Mouse (Mus musculus) forebrain, postnatal 0 days (tissue): ENCODE data around the gene Ly6g5b. TPM values are rescaled to one million over a fixed set of nuclear protein-coding genes. Genes with fewer than 3 reads are reported as not detected.

Experiments
- ATAC-seq: fragments of 200-750 bp; cut with Nextera tagmentation; 2 replicates; pipeline ENCODE4 v1.8.0; 2017; ENCODE audit warnings: mild to moderate bottlenecking, moderate library complexity
- DNase-seq: peaks from one replicate; pipeline ENCODE4 v3.0.0-alpha.2; 2015
- H3K27ac ChIP-seq: fragments of 300-500 bp; sonication (generic); 2 replicates; pipeline ENCODE4 v1.5.1; 2014; ENCODE audit warnings: low read depth, mild to moderate bottlenecking, antibody characterized with exemption, low read length, moderate library complexity, mixed read lengths
- H3K27me3 ChIP-seq: fragments of 300-500 bp; sonication (generic); 2 replicates; pipeline ENCODE4 v1.6.1; 2014; ENCODE audit warnings: mild to moderate bottlenecking, low read length, mixed read lengths; ENCODE audit not compliant: insufficient read depth
- H3K36me3 ChIP-seq: fragments of 300-500 bp; sonication (generic); 2 replicates; pipeline ENCODE4 v1.6.1; 2014; ENCODE audit warnings: mild to moderate bottlenecking, moderate library complexity; ENCODE audit not compliant: insufficient read depth
- H3K4me1 ChIP-seq: fragments of 300-500 bp; sonication (generic); 2 replicates; pipeline ENCODE4 v1.6.1; 2014; ENCODE audit warnings: antibody characterized with exemption; ENCODE audit not compliant: insufficient read depth
- H3K4me2 ChIP-seq: fragments of 300-500 bp; sonication (generic); 2 replicates; pipeline ENCODE4 v1.6.1; 2014; ENCODE audit warnings: low read depth, mild to moderate bottlenecking, moderate library complexity
- H3K4me3 ChIP-seq: fragments of 300-500 bp; sonication (generic); 2 replicates; pipeline ENCODE4 v1.5.1; 2014; ENCODE audit warnings: low read depth, low read length, mixed read lengths
- H3K9ac ChIP-seq: fragments of 300-500 bp; sonication (generic); 2 replicates; pipeline ENCODE4 v1.6.1; 2014; ENCODE audit warnings: mild to moderate bottlenecking
- H3K9me3 ChIP-seq: fragments of 300-500 bp; sonication (generic); 2 replicates; pipeline ENCODE4 v1.6.1; 2016; ENCODE audit warnings: low read length
- CTCF ChIP-seq: sonication (generic); IDR thresholded peaks from 2 replicates; pipeline ENCODE4 v1.5.1; 2016; ENCODE audit warnings: antibody characterized with exemption, control low read depth, low read depth
- WGBS: fragments of 180-500 bp; shearing (Covaris S2); extraction: QIAGEN DNeasy Blood & Tissue Kit; methylation state at CpG from one replicate; pipeline ENCODE4 v1.1.7; 2014; 5-methylcytosine and 5-hydroxymethylcytosine counted together
- polyA plus RNA-seq: library from polyadenylated mRNA; unstranded; fragments of >200 nt; fragmentation: Nextera tagmentation; extraction: Ambion mirVana; gene quantifications from 2 replicates; pipeline ENCODE4 v1.2.1, GENCODE M21; 2015
- total RNA-seq: library from RNA; depleted of rRNA; stranded (reverse); fragments of >200 nt; gene quantifications from 2 replicates; pipeline ENCODE4 v1.2.3, GENCODE M21; 2014

Gene Ly6g5b
- total and polyA plus RNA-seq, 2 experiments from 2014 or later, result 1.1 TPM

DNA sequence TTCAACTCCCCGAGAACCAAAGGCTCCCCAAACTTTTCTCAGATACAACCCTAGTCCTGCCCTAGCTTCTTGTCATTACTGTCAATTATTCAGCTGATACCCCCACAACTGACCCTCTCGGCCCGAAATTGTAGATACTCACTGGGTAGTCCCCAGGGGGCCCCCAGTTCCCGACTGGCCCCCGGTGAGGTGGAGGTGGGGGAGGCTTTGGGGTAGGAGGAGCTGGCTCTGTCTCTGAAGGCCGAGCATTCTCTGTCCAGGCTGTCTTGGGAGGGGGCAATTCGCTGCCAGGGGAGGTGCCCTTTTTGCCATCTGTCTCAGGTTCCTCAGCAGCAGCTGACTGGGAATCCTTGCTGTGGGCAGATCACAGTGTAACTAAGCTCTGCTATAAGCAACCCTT lies 44.4 kb upstream of the Ly6g5b start:
- ATAC-seq, result no peak
- Histone ChIP-seq H3K27ac (no peak overlapping the region), H3K36me3 (peaks cover 81% of the 10 kb centered on the region), H3K4me1 (peaks cover 10% of the 10 kb centered on the region), H3K4me3 (no peak overlapping the region), H3K27me3 (no peaks in the 10 kb centered on the region), H3K9me3 (no peaks in the 10 kb centered on the region), H3K9ac (no peak overlapping the region), H3K4me2 (no peak overlapping the region)
- WGBS, result 84% methylated on average over 7 of the region's 7 CpGs
- no peak for TF ChIP-seq CTCF
- DNase-seq, result no peak

- TF ChIP-seq CTCF, result no peak
- no peak overlapping the region for H3K9ac ChIP-seq
- H3K27ac ChIP-seq, result no peak overlapping the region
- 93% methylated on average over 16 of the region's 16 CpGs for WGBS
- H3K36me3 ChIP-seq, result peaks cover 87% of the 10 kb centered on the region
- no peaks in the 10 kb centered on the region for H3K9me3 ChIP-seq
- DNase-seq (no peak), ATAC-seq (no peak)
- H3K4me3 ChIP-seq, result no peak overlapping the region
- peaks cover 10% of the 10 kb centered on the region for H3K4me1 ChIP-seq
- no peaks in the 10 kb centered on the region for H3K27me3 ChIP-seq
- H3K4me2 ChIP-seq, result no peak overlapping the region
Observed at GRCm38 (mm10) chr17:35158850-35159593, 43.8 kb upstream of the Ly6g5b start.

GRCm38 (mm10) chr17:35157661-35158175 lies 42.5 kb upstream of the Ly6g5b start:
- Histone ChIP-seq H3K36me3 (peaks cover 98% of the 10 kb centered on the region), H3K9me3 (no peaks in the 10 kb centered on the region), H3K4me1 (peaks cover 7% of the 10 kb centered on the region), H3K27ac (no peak overlapping the region), H3K9ac (no peak overlapping the region), H3K4me2 (no peak overlapping the region), H3K4me3 (no peak overlapping the region), H3K27me3 (no peaks in the 10 kb centered on the region)
- 94% methylated on average over 8 of the region's 8 CpGs for WGBS
- DNase-seq, result no peak
- TF ChIP-seq CTCF, result no peak
- ATAC-seq, result no peak

DNA sequence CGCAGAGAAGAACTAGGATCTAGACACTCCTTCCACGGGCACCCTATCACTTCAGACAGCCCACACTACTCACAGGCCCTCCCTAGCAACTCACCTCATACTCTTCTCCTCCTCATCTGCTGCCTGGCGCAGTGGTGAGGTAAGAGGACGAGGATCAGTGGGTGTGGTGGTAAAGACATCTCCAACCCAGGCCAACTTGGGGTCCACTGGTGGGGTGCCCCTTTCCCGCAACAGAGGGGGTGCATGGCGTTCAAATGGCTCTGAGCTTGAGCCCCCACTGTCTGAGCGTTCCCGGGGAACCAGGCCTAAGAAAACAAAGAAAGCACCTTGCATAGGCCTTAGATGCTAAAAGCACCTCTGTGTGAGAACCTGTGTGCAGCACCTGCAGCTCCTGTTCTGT lies 42.0 kb upstream of the Ly6g5b start:
- Histone ChIP-seq H3K9ac (no peak overlapping the region), H3K4me1 (peaks cover 2% of the 10 kb centered on the region; the same call in 1 of the 2 replicates), H3K27ac (no peak overlapping the region), H3K4me2 (no peak overlapping the region), H3K27me3 (no peaks in the 10 kb centered on the region), H3K36me3 (peaks cover 100% of the 10 kb centered on the region), H3K9me3 (no peaks in the 10 kb centered on the region), H3K4me3 (no peak overlapping the region)
- DNase-seq (no peak), ATAC-seq (no peak)
- TF ChIP-seq CTCF, result no peak
- 94% methylated on average over 8 of the region's 8 CpGs for WGBS

- Histone ChIP-seq H3K27ac (no peak overlapping the region), H3K4me1 (no peaks in the 10 kb centered on the region), H3K9ac (no peak overlapping the region), H3K36me3 (peaks cover 100% of the 10 kb centered on the region), H3K4me2 (no peak overlapping the region), H3K9me3 (no peaks in the 10 kb centered on the region), H3K4me3 (no peak overlapping the region), H3K27me3 (no peaks in the 10 kb centered on the region)
- WGBS, result 89% methylated on average over 33 of the region's 33 CpGs
- no peak for DNase-seq
- no peak for ATAC-seq
- TF ChIP-seq CTCF, result no peak
Observed at GRCm38 (mm10) chr17:35156461-35157200, 41.4 kb upstream of the Ly6g5b start.

DNA sequence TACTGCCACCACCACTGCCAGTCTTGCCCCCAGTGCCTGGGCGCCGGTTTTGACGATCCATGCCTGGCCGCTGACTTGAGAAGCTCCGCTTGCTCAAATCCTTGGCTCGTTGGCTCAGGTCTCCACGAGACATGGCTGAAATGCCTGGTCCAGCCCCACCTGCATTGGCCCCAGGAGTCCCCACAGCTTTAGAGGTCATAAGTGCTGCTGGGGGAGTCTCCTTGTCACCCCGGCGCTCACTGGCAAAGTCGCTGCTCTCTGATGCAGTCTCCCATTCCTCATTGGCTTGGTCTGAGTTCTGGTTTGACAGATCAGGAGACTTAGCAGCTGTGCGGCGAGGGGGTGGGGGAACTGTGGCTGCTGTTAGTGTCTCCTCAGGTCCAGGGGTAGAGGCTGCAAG lies 40.2 kb upstream of the Ly6g5b start:
- H3K9ac ChIP-seq, result no peak overlapping the region
- no peak overlapping the region for H3K4me3 ChIP-seq
- H3K27me3 ChIP-seq, result no peaks in the 10 kb centered on the region
- 90% methylated on average over 12 of the region's 12 CpGs for WGBS
- no peak overlapping the region for H3K4me2 ChIP-seq
- H3K4me1 ChIP-seq, result no peaks in the 10 kb centered on the region
- DNase-seq (no peak), ATAC-seq (no peak)
- no peaks in the 10 kb centered on the region for H3K9me3 ChIP-seq
- H3K36me3 ChIP-seq, result peaks cover 98% of the 10 kb centered on the region
- H3K27ac ChIP-seq, result no peak overlapping the region
- no peak for TF ChIP-seq CTCF

DNA sequence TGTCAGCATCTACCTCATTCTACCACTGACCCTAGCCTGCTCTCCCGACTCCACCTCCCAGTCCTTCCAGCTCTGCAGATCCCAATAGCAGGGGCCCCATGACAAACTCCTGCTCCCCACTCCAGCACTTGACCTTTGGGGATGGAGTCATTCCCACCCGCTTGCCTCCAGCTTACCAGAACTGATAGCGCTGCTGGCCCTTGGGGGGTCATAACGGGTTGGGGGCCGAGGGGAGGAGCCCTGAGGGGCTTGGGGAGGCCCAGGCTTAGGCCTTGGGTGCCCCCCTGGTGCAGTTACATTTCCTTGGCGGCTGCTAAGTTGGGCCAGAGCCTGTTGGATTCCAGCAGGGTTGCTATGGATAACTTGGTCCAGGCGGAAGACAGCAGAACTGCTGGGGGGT lies 39.4 kb upstream of the Ly6g5b start:
- DNase-seq (no peak), ATAC-seq (no peak)
- H3K27me3 ChIP-seq, result no peaks in the 10 kb centered on the region
- peaks cover 98% of the 10 kb centered on the region for H3K36me3 ChIP-seq
- WGBS, result 84% methylated on average over 7 of the region's 7 CpGs
- H3K4me2 ChIP-seq, result no peak overlapping the region
- no peak for TF ChIP-seq CTCF
- no peak overlapping the region for H3K4me3 ChIP-seq
- H3K9ac ChIP-seq, result no peak overlapping the region
- no peak overlapping the region for H3K27ac ChIP-seq
- H3K9me3 ChIP-seq, result no peaks in the 10 kb centered on the region
- no peaks in the 10 kb centered on the region for H3K4me1 ChIP-seq
